Mouse (Mus musculus) spleen, adult 2 months (tissue): Measurements from ENCODE around the gene 4933411K16Rik. TPM values are rescaled to one million over a fixed set of nuclear protein-coding genes. Genes with fewer than 3 reads are reported as not detected.

Experiments
- DNase-seq, 2 experiments: peaks; one replicate each; pipeline versions ENCODE4 v3.0.0 to v3.0.0-alpha.2; 2012 to 2021; ENCODE audit warnings: low spot score in 2 of 2, low read depth in 1 of 2
- H3K27ac ChIP-seq: fragments of 200-500 bp; 2 replicates; pipeline ENCODE4 v1.5.1; 2012; ENCODE audit warnings: low read length, inconsistent platforms; ENCODE audit not compliant: insufficient read depth
- H3K27me3 ChIP-seq: fragments of 200-500 bp; 2 replicates; pipeline ENCODE4 v1.6.1; 2012; ENCODE audit warnings: mild to moderate bottlenecking, moderate library complexity, low read length, inconsistent platforms; ENCODE audit not compliant: control insufficient read depth, insufficient read depth
- H3K36me3 ChIP-seq: fragments of 200-500 bp; 2 replicates; pipeline ENCODE4 v1.6.1; 2012; ENCODE audit warnings: mild to moderate bottlenecking, low read length, inconsistent platforms; ENCODE audit not compliant: control insufficient read depth, insufficient read depth
- H3K4me1 ChIP-seq: fragments of 200-500 bp; 2 replicates; pipeline ENCODE4 v1.6.1; 2011; ENCODE audit warnings: inconsistent platforms; ENCODE audit not compliant: control insufficient read depth, insufficient read depth, insufficient read length
- H3K4me3 ChIP-seq: fragments of 200-500 bp; 2 replicates; pipeline ENCODE4 v1.5.1; 2011; ENCODE audit warnings: mild to moderate bottlenecking, inconsistent platforms; ENCODE audit not compliant: insufficient read depth, insufficient read length; ENCODE audit errors: extremely low read depth
- CTCF ChIP-seq: fragments of 200-500 bp; IDR thresholded peaks from 2 replicates; pipeline ENCODE4 v1.5.1; 2011; ENCODE audit warnings: mild to moderate bottlenecking, inconsistent platforms; ENCODE audit not compliant: insufficient read depth, insufficient read length, insufficient replicate concordance; ENCODE audit errors: extremely low read depth
- POLR2A ChIP-seq: fragments of 200-500 bp; IDR thresholded peaks from 2 replicates; pipeline ENCODE4 v1.6.1; 2011; ENCODE audit warnings: low read depth, low read length, inconsistent platforms
- WGBS: fragments of 180-500 bp; shearing (Covaris S2); methylation state at CpG from one replicate; pipeline ENCODE4 v1.1.7; 2018; 5-methylcytosine and 5-hydroxymethylcytosine counted together
- polyA plus RNA-seq: library from polyadenylated mRNA; depleted of rRNA; stranded (reverse); fragments of >200 nt; gene quantifications from 2 replicates; pipeline ENCODE4 v1.2.3, GENCODE M21; 2012

4933411K16Rik gene
- polyA plus RNA-seq, 1 experiment = 0.11 TPM

- Histone ChIP-seq H3K4me1 (no peaks in the 10 kb centered on the region), H3K4me3 (no peak overlapping the region), H3K27me3 (no peaks in the 10 kb centered on the region), H3K36me3 (no peaks in the 10 kb centered on the region), H3K27ac (no peak overlapping the region)
- TF ChIP-seq CTCF (no peak), POLR2A (no peak)
- WGBS = 95% methylated on average over 6 of the region's 6 CpGs
- no peak for DNase-seq
Measured at GRCm38 (mm10) chr19:42043988-42044387, 8.1 kb upstream of the 4933411K16Rik start.

GRCm38 (mm10) chr19:42045269-42046102 lies 6.6 kb upstream of the 4933411K16Rik start, which contains the start of gene Hoga1:
TSS of gene Hoga1 (plus strand) at chr19:42045610.
- Histone ChIP-seq H3K4me1 (no peaks in the 10 kb centered on the region), H3K4me3 (no peak within 1 kb of the TSS; the same call in 1 of the 2 replicates), H3K27ac (no peak within 1 kb of the TSS), H3K27me3 (no peaks in the 10 kb centered on the region), H3K36me3 (no peaks in the 10 kb centered on the region)
- 40% methylated on average over 23 of the region's 23 CpGs for WGBS
- peak; percentile 12 to 43 for DNase-seq
- TF ChIP-seq CTCF (peak; percentile 51; the same call in 1 of the 2 replicates), POLR2A (no peak)

- TF ChIP-seq POLR2A (no peak), CTCF (no peak)
- Histone ChIP-seq H3K4me1 (no peaks in the 10 kb centered on the region), H3K36me3 (no peaks in the 10 kb centered on the region), H3K27ac (no peak overlapping the region), H3K4me3 (no peak overlapping the region), H3K27me3 (no peaks in the 10 kb centered on the region)
- WGBS = 91% methylated on average over 1 of the region's 1 CpGs
- no peak for DNase-seq
Measured at GRCm38 (mm10) chr19:42050251-42050650, 1.8 kb upstream of the 4933411K16Rik start.

- TF ChIP-seq CTCF (no peak), POLR2A (no peak)
- no peaks in the 10 kb centered on the region for H3K27me3 ChIP-seq
- no peaks in the 10 kb centered on the region for H3K36me3 ChIP-seq
- H3K27ac ChIP-seq = no peak overlapping the region
- no peak overlapping the region for H3K4me3 ChIP-seq
- no peaks in the 10 kb centered on the region for H3K4me1 ChIP-seq
- WGBS = 86% methylated on average over 3 of the region's 3 CpGs
- DNase-seq = no peak
Measured at GRCm38 (mm10) chr19:42051351-42051750, 697 bp upstream of the 4933411K16Rik start.

GRCm38 (mm10) chr19:42054255-42054654 lies 2.2 kb downstream of the 4933411K16Rik start:
- H3K36me3 ChIP-seq = no peaks in the 10 kb centered on the region
- H3K27ac ChIP-seq = no peak overlapping the region
- 66% methylated on average over 6 of the region's 6 CpGs for WGBS
- no peaks in the 10 kb centered on the region for H3K4me1 ChIP-seq
- no peak for DNase-seq
- TF ChIP-seq CTCF (no peak), POLR2A (no peak)
- no peaks in the 10 kb centered on the region for H3K27me3 ChIP-seq
- no peak overlapping the region for H3K4me3 ChIP-seq

- no peak for DNase-seq
- H3K27me3 ChIP-seq = no peaks in the 10 kb centered on the region
- 84% methylated on average over 2 of the region's 2 CpGs for WGBS
- H3K4me3 ChIP-seq = no peak overlapping the region
- no peak overlapping the region for H3K27ac ChIP-seq
- no peaks in the 10 kb centered on the region for H3K4me1 ChIP-seq
- no peak for TF ChIP-seq CTCF
- TF ChIP-seq POLR2A = no peak
- no peaks in the 10 kb centered on the region for H3K36me3 ChIP-seq
Measured at GRCm38 (mm10) chr19:42055881-42056280, 3.8 kb downstream of the 4933411K16Rik start.
